Comparison of ENCODE assay signal across 9 mouse cellular contexts in genomic region chr7:16885905-16886304, GRCm38 (mm10). TPM values are rescaled to one million over a fixed set of nuclear protein-coding genes. Genes with fewer than 3 reads are reported as not detected.
DNase-seq lines count a peak whose midpoint lies in the region; ATAC-seq and TF ChIP-seq lines count a peak whose summit lies in the region.
"Had no signal": no experiment of that assay in that cellular context is flagged by ENCODE, and none has a peak within 500 bp of the region (broad histone marks: within the 10 kb centered on the region; RNA-seq: fewer than 3 reads in every experiment).

No protein-coding gene starts in this region.

- TF ChIP-seq POLR2A in cerebellum, adult 2 months (IDR thresholded peaks at IDR 0.05; ENCODE audit: borderline replicate concordance, insufficient read depth, low read length), result no peak

- H3K4me1 ChIP-seq in kidney, embryonic 16.5 days (ENCODE audit: insufficient read depth, low read length), result peaks cover 7% of the 10 kb centered on the region
- peaks cover 49% of the 10 kb centered on the region for H3K4me1 ChIP-seq in embryonic facial prominence, embryonic 10.5 days
- peaks cover 3% of the 10 kb centered on the region; the same call in 1 of the 2 replicates for H3K4me1 ChIP-seq in hindbrain, embryonic 11.5 days (replicated peaks; ENCODE audit: control insufficient read depth, insufficient read depth, low read length)
- no peaks in the 10 kb centered on the region for H3K4me1 ChIP-seq in midbrain, embryonic 14.5 days (ENCODE audit: control insufficient read depth, insufficient read depth, low read length)
- H3K4me1 ChIP-seq in cerebellum, adult 2 months (ENCODE audit: control insufficient read depth, insufficient read depth, low read length), result no peaks in the 10 kb centered on the region

- H3K27me3 ChIP-seq in kidney, embryonic 16.5 days (ENCODE audit: insufficient read depth, low read length), result peaks cover 21% of the 10 kb centered on the region
- peaks cover 75% of the 10 kb centered on the region for H3K27me3 ChIP-seq in embryonic facial prominence, embryonic 10.5 days (replicated peaks; ENCODE audit: low read depth, poor library complexity, severe bottlenecking)
- peaks cover 41% of the 10 kb centered on the region for H3K27me3 ChIP-seq in hindbrain, embryonic 11.5 days (ENCODE audit: control insufficient read depth, insufficient read depth, low read length)
- H3K27me3 ChIP-seq in midbrain, embryonic 14.5 days (ENCODE audit: control insufficient read depth, insufficient read depth, low read length), result peaks cover 41% of the 10 kb centered on the region
- H3K27me3 ChIP-seq in cerebellum, adult 2 months (ENCODE audit: control insufficient read depth, insufficient read depth, low read length), result no peaks in the 10 kb centered on the region

- WGBS in kidney, embryonic 16.5 days, result 49% methylated on average over 58 of the region's 59 CpGs
- 50% methylated on average over 59 of the region's 59 CpGs for WGBS in embryonic facial prominence, embryonic 10.5 days
- 44% methylated on average over 58 of the region's 59 CpGs for whole genome bisulfite sequencing in hindbrain, embryonic 11.5 days
- 41% methylated on average over 59 of the region's 59 CpGs for WGBS in midbrain, embryonic 14.5 days
- WGBS in cerebellum, adult 2 months, result 56% methylated on average over 59 of the region's 59 CpGs

- H3K27ac ChIP-seq in kidney, embryonic 16.5 days (ENCODE audit: low read length), result no peak overlapping the region
- peak overlapping the region; percentile 55; the same call in 1 of the 2 replicates for H3K27ac ChIP-seq in embryonic facial prominence, embryonic 10.5 days (replicated peaks)
- H3K27ac ChIP-seq in hindbrain, embryonic 11.5 days (ENCODE audit: low read depth, low read length), result no peak overlapping the region
- H3K27ac ChIP-seq in midbrain, embryonic 14.5 days (replicated peaks; ENCODE audit: low read depth, low read length), result no peak overlapping the region
- H3K27ac ChIP-seq in cerebellum, adult 2 months (ENCODE audit: insufficient read depth, low read length), result no peak overlapping the region

- DNase-seq in kidney, adult 18-20 months, result no peak
- DNase-seq in embryonic facial prominence, embryonic 10.5 days (ENCODE audit: low spot score), result peak; percentile 40
- no peak for DNase-seq in hindbrain, embryonic 11.5 days (ENCODE audit: low spot score)
- DNase-seq in midbrain, embryonic 14.5 days, result no peak
- no peak for DNase-seq in cerebellum, postnatal 4 days (ENCODE audit: low spot score in 2 of 2)
- DNase-seq in cerebellum, adult 2 months, result no peak
- DNase-seq in adrenal gland, postnatal 10 days, result no peak
- DNase-seq: thymus, adult 2 months had no signal

- TF ChIP-seq CTCF in cerebellum, adult 2 months (IDR thresholded peaks at IDR 0.05; ENCODE audit: borderline replicate concordance, insufficient read depth, low read depth, low read length), result no peak

- peaks cover 19% of the 10 kb centered on the region for H3K9me3 ChIP-seq in kidney, embryonic 16.5 days (ENCODE audit: low read length)
- peaks cover 27% of the 10 kb centered on the region for H3K9me3 ChIP-seq in embryonic facial prominence, embryonic 10.5 days
- peaks cover 6% of the 10 kb centered on the region; the same call in 1 of the 2 replicates for H3K9me3 ChIP-seq in hindbrain, embryonic 11.5 days (ENCODE audit: control insufficient read depth, low read length)
- 0 out of 2 replicates have a peak, but pooled peaks cover 6% of the 10 kb centered on the region for H3K9me3 ChIP-seq in midbrain, embryonic 14.5 days (ENCODE audit: control insufficient read depth, low read length)

- peaks cover 34% of the 10 kb centered on the region for H3K36me3 ChIP-seq in kidney, embryonic 16.5 days (ENCODE audit: insufficient read depth, low read length)
- peaks cover 90% of the 10 kb centered on the region for H3K36me3 ChIP-seq in embryonic facial prominence, embryonic 10.5 days (replicated peaks)
- H3K36me3 ChIP-seq in hindbrain, embryonic 11.5 days (ENCODE audit: control insufficient read depth, insufficient read depth, low read length), result peaks cover 7% of the 10 kb centered on the region; the same call in 1 of the 2 replicates
- H3K36me3 ChIP-seq in midbrain, embryonic 14.5 days (ENCODE audit: control insufficient read depth, insufficient read depth, low read length), result peaks cover 40% of the 10 kb centered on the region

- peak overlapping the region; percentile 45; the same call in 1 of the 2 replicates for H3K4me2 ChIP-seq in kidney, embryonic 16.5 days (replicated peaks; ENCODE audit: low read depth, low read length)
- no peak overlapping the region for H3K4me2 ChIP-seq in hindbrain, embryonic 11.5 days (replicated peaks; ENCODE audit: low read depth, low read length)
- H3K4me2 ChIP-seq in midbrain, embryonic 14.5 days (ENCODE audit: low read length), result no peak overlapping the region

- H3K4me3 ChIP-seq in kidney, embryonic 16.5 days (ENCODE audit: low read length), result peak overlapping the region; percentile 39; the same call in 1 of the 2 replicates
- peak overlapping the region; percentile 36 for H3K4me3 ChIP-seq in embryonic facial prominence, embryonic 10.5 days
- peak overlapping the region; percentile 6; the same call in 1 of the 2 replicates for H3K4me3 ChIP-seq in hindbrain, embryonic 11.5 days (ENCODE audit: low read depth, low read length)
- H3K4me3 ChIP-seq in midbrain, embryonic 14.5 days (replicated peaks; ENCODE audit: low read depth, low read length), result peak overlapping the region; percentile 19; the same call in 1 of the 2 replicates
- H3K4me3 ChIP-seq in cerebellum, adult 2 months (replicated peaks; ENCODE audit: insufficient read depth, low read depth, low read length), result no peak overlapping the region

- ATAC-seq in kidney, embryonic 16.5 days (ENCODE audit: low FRiP score, low TSS enrichment), result no peak
- no peak for ATAC-seq in hindbrain, embryonic 11.5 days (ENCODE audit: low FRiP score)
- ATAC-seq in midbrain, embryonic 14.5 days (ENCODE audit: low FRiP score, low TSS enrichment), result 0 out of 2 replicates have a peak, but pooled peaks have one; percentile 9

- H3K9ac ChIP-seq in kidney, embryonic 16.5 days (replicated peaks; ENCODE audit: low read length), result no peak overlapping the region
- no peak overlapping the region for H3K9ac ChIP-seq in hindbrain, embryonic 11.5 days (ENCODE audit: low read depth, low read length)
- no peak overlapping the region for H3K9ac ChIP-seq in midbrain, embryonic 14.5 days (replicated peaks; ENCODE audit: low read length)

RNA-seq across cellular contexts. Expression of gene Gng8, which starts 5.7 kb away (rescaled TPM):
- polyA plus RNA-seq in kidney, embryonic 16.5 days (2015; fragmentation: Nextera tagmentation; extraction: Ambion mirVana), result 7.7 and 10.5 TPM in 2 replicates
- polyA plus RNA-seq in embryonic facial prominence, embryonic 10.5 days (2016; fragmentation: Nextera tagmentation; extraction: Ambion mirVana), result 14.7 and 20.3 TPM in 2 replicates
- 9.0 and 11.0 TPM in 2 replicates for polyA plus RNA-seq in hindbrain, embryonic 11.5 days (2014; fragmentation: Nextera tagmentation; extraction: Ambion mirVana)
- polyA plus RNA-seq in midbrain, embryonic 14.5 days (2014; fragmentation: Nextera tagmentation; extraction: Ambion mirVana), result 11.7 and 17.2 TPM in 2 replicates
- polyA plus RNA-seq in cerebellum, adult 2 months (2012; rRNA removed), result 10.0 and 14.0 TPM in 2 replicates
- 1 to 10 TPM in 1 of 2 experiments, under 1 TPM in 1; 0.84 to 2.0 TPM for total RNA-seq in adrenal gland, postnatal 10 days (2021)

RNA-seq across cellular contexts. Expression of gene Dact3, which starts 10.8 kb away (rescaled TPM):
- polyA plus RNA-seq in kidney, embryonic 16.5 days (2015; fragmentation: Nextera tagmentation; extraction: Ambion mirVana), result 2.0 and 2.1 TPM in 2 replicates
- 5.5 and 6.0 TPM in 2 replicates for polyA plus RNA-seq in embryonic facial prominence, embryonic 10.5 days (2016; fragmentation: Nextera tagmentation; extraction: Ambion mirVana)
- polyA plus RNA-seq in hindbrain, embryonic 11.5 days (2014; fragmentation: Nextera tagmentation; extraction: Ambion mirVana), result 7.6 and 8.0 TPM in 2 replicates
- polyA plus RNA-seq in midbrain, embryonic 14.5 days (2014; fragmentation: Nextera tagmentation; extraction: Ambion mirVana), result 4.9 and 6.2 TPM in 2 replicates
- polyA plus RNA-seq in cerebellum, adult 2 months (2012; rRNA removed), result 60.8 and 68.2 TPM in 2 replicates
- 1 to 10 TPM; 5.7 to 7.0 TPM for total RNA-seq in adrenal gland, postnatal 10 days (2021)

RNA-seq across cellular contexts. Expression of gene Ptgir, which starts 20.4 kb away (rescaled TPM):
- 1.9 and 2.6 TPM in 2 replicates for polyA plus RNA-seq in kidney, embryonic 16.5 days (2015; fragmentation: Nextera tagmentation; extraction: Ambion mirVana)
- polyA plus RNA-seq in embryonic facial prominence, embryonic 10.5 days (2016; fragmentation: Nextera tagmentation; extraction: Ambion mirVana), result 0.52 and 0.64 TPM in 2 replicates
- 0.56 and 0.81 TPM in 2 replicates for polyA plus RNA-seq in hindbrain, embryonic 11.5 days (2014; fragmentation: Nextera tagmentation; extraction: Ambion mirVana)
- polyA plus RNA-seq in midbrain, embryonic 14.5 days (2014; fragmentation: Nextera tagmentation; extraction: Ambion mirVana), result 0.16 and 0.30 TPM in 2 replicates
- 0.11 TPM in 2 replicates for polyA plus RNA-seq in cerebellum, adult 2 months (2012; rRNA removed)
- total RNA-seq in adrenal gland, postnatal 10 days (2021), result 1 to 10 TPM; 1.2 to 2.0 TPM

RNA-seq across cellular contexts. Expression of gene Calm3, which starts 38.0 kb away (rescaled TPM):
- 145 and 154 TPM in 2 replicates for polyA plus RNA-seq in kidney, embryonic 16.5 days (2015; fragmentation: Nextera tagmentation; extraction: Ambion mirVana)
- polyA plus RNA-seq in embryonic facial prominence, embryonic 10.5 days (2016; fragmentation: Nextera tagmentation; extraction: Ambion mirVana), result 121 and 126 TPM in 2 replicates
- polyA plus RNA-seq in hindbrain, embryonic 11.5 days (2014; fragmentation: Nextera tagmentation; extraction: Ambion mirVana), result 322 and 337 TPM in 2 replicates
- polyA plus RNA-seq in midbrain, embryonic 14.5 days (2014; fragmentation: Nextera tagmentation; extraction: Ambion mirVana), result 494 and 652 TPM in 2 replicates
- 1,355 and 1,504 TPM in 2 replicates for polyA plus RNA-seq in cerebellum, adult 2 months (2012; rRNA removed)
- total RNA-seq in adrenal gland, postnatal 10 days (2021), result 100 to 1,000 TPM; 224 to 252 TPM

RNA-seq across cellular contexts. Expression of gene Prkd2, which starts 43.2 kb away (rescaled TPM):
- polyA plus RNA-seq in kidney, embryonic 16.5 days (2015; fragmentation: Nextera tagmentation; extraction: Ambion mirVana), result 16.2 and 17.8 TPM in 2 replicates
- 12.9 and 13.1 TPM in 2 replicates for polyA plus RNA-seq in embryonic facial prominence, embryonic 10.5 days (2016; fragmentation: Nextera tagmentation; extraction: Ambion mirVana)
- 8.8 and 9.4 TPM in 2 replicates for polyA plus RNA-seq in hindbrain, embryonic 11.5 days (2014; fragmentation: Nextera tagmentation; extraction: Ambion mirVana)
- 4.4 and 5.7 TPM in 2 replicates for polyA plus RNA-seq in midbrain, embryonic 14.5 days (2014; fragmentation: Nextera tagmentation; extraction: Ambion mirVana)
- 6.5 and 7.5 TPM in 2 replicates for polyA plus RNA-seq in cerebellum, adult 2 months (2012; rRNA removed)
- total RNA-seq in adrenal gland, postnatal 10 days (2021), result 10 to 100 TPM; 22.2 to 27.2 TPM
